Mouse (Mus musculus): ENCODE measurements around the gene AC161166.1. TPM values are rescaled to one million over a fixed set of nuclear protein-coding genes. Genes with fewer than 3 reads are reported as not detected.
"Not testable (repeated sequence)": the region's sequence is repeated elsewhere in the genome, so short reads cannot be mapped to it uniquely, and the experiment has no call there.

Gene AC161166.1
- polyA plus RNA-seq, 1 experiment from 2014 or later = 1.1 TPM

GRCm38 (mm10) chr7:24525686-24526420 is 13.6 kb upstream of the AC161166.1 start:
- Histone ChIP-seq H3K27me3 (no peaks in the 10 kb centered on the region), H3K9me3 (no peaks in the 10 kb centered on the region), H3K9ac (replicated peaks) (no peak overlapping the region), H3K27ac (no peak overlapping the region), H3K4me3 (replicated peaks) (no peak overlapping the region), H3K4me2 (no peak overlapping the region), H3K4me1 (replicated peaks) (peaks cover 12% of the 10 kb centered on the region), H3K36me3 (no peaks in the 10 kb centered on the region)
- no peak for ATAC-seq (ENCODE audit: insufficient number of reproducible peaks, insufficient read depth, low FRiP score, low TSS enrichment, low read depth)
- 86% methylated on average over 12 of the region's 12 CpGs for WGBS

- H3K27me3 ChIP-seq = no peaks in the 10 kb centered on the region
- peaks cover 12% of the 10 kb centered on the region for H3K4me1 ChIP-seq (replicated peaks)
- no peak overlapping the region for H3K9ac ChIP-seq (replicated peaks)
- ATAC-seq (ENCODE audit: insufficient number of reproducible peaks, insufficient read depth, low FRiP score, low TSS enrichment, low read depth) = no peak
- no peaks in the 10 kb centered on the region for H3K9me3 ChIP-seq
- H3K27ac ChIP-seq = no peak overlapping the region
- no peaks in the 10 kb centered on the region for H3K36me3 ChIP-seq
- H3K4me3 ChIP-seq (replicated peaks) = no peak overlapping the region
- no peak overlapping the region for H3K4me2 ChIP-seq
- 82% methylated on average over 6 of the region's 6 CpGs for WGBS
These were observed 12.7 kb upstream of the AC161166.1 start for GRCm38 (mm10) chr7:24524978-24525377.

GRCm38 (mm10) chr7:24523723-24524122 is 11.5 kb upstream of the AC161166.1 start:
- H3K27ac ChIP-seq = no peak overlapping the region
- H3K27me3 ChIP-seq = no peaks in the 10 kb centered on the region
- no peak for ATAC-seq (ENCODE audit: insufficient number of reproducible peaks, insufficient read depth, low FRiP score, low TSS enrichment, low read depth)
- H3K4me1 ChIP-seq (replicated peaks) = peaks cover 5% of the 10 kb centered on the region; the same call in 1 of the 2 replicates
- no peak overlapping the region for H3K4me3 ChIP-seq (replicated peaks)
- H3K9me3 ChIP-seq = no peaks in the 10 kb centered on the region
- H3K4me2 ChIP-seq = no peak overlapping the region
- WGBS = 80% methylated on average over 6 of the region's 6 CpGs
- peaks cover 1% of the 10 kb centered on the region; the same call in 1 of the 2 replicates for H3K36me3 ChIP-seq
- H3K9ac ChIP-seq (replicated peaks) = no peak overlapping the region

- H3K27ac ChIP-seq = no peak overlapping the region
- no peak overlapping the region for H3K4me2 ChIP-seq
- H3K36me3 ChIP-seq = peaks cover 5% of the 10 kb centered on the region; the same call in 1 of the 2 replicates
- peaks cover 5% of the 10 kb centered on the region; the same call in 1 of the 2 replicates for H3K4me1 ChIP-seq (replicated peaks)
- no peak overlapping the region for H3K4me3 ChIP-seq (replicated peaks)
- H3K9ac ChIP-seq (replicated peaks) = no peak overlapping the region
- 57% methylated on average over 5 of the region's 5 CpGs for WGBS
- no peak for ATAC-seq (ENCODE audit: insufficient number of reproducible peaks, insufficient read depth, low FRiP score, low TSS enrichment, low read depth)
- H3K9me3 ChIP-seq = no peaks in the 10 kb centered on the region
- H3K27me3 ChIP-seq = no peaks in the 10 kb centered on the region
These were observed 10.6 kb upstream of the AC161166.1 start for GRCm38 (mm10) chr7:24522805-24523204.

DNA sequence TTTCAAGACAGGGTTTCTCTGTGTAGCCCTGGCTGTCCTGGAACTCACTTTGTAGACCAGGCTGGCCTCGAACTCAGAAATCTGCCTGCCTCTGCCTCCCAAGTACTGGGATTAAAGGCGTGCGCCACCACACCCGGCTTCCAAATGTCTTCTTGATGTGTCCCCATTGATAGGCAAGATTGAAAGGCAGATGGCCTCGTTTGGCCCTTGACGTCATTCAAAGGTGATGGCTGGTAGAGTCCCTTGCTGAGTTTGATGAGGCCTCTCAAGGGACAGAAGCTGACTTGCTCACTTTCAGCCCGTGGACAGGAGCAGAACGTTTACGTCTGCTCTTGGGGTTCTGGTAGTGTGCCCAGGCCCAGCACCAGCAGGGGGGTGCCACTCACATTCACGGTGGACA is 7.8 kb upstream of the AC161166.1 start:
- WGBS = 87% methylated on average over 10 of the region's 10 CpGs
- not testable (repeated sequence) for H3K4me1 ChIP-seq (replicated peaks); H3K4me2 ChIP-seq; H3K9ac ChIP-seq (replicated peaks); H3K9me3 ChIP-seq; H3K4me3 ChIP-seq (replicated peaks); H3K27me3 ChIP-seq; H3K27ac ChIP-seq; ATAC-seq (ENCODE audit: insufficient number of reproducible peaks, insufficient read depth, low FRiP score, low TSS enrichment, low read depth)
- H3K36me3 ChIP-seq = peaks cover 26% of the 10 kb centered on the region

DNA sequence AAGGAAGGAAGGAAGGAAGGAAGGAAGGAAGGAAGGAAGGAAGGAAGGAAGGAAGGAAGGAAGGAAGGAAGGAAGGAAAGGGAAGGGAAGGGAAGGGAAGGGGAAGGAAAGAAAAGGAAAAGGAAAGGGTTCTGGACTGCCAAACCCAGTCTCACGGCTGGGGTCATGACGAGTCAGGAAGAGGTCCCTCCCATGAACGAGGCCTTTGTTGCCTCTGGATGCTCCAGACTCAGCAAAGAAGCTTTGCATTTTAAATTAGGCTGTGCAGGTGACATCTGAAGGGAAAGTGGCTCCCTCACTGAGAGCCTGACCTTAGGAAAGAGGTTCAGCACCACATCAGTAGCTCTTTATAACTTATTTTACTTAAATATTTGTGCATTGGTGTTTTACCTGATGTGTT is 6.9 kb upstream of the AC161166.1 start:
- 73% methylated on average over 3 of the region's 3 CpGs for WGBS
- no peak for ATAC-seq (ENCODE audit: insufficient number of reproducible peaks, insufficient read depth, low FRiP score, low TSS enrichment, low read depth)
- no peaks in the 10 kb centered on the region for H3K9me3 ChIP-seq

DNA sequence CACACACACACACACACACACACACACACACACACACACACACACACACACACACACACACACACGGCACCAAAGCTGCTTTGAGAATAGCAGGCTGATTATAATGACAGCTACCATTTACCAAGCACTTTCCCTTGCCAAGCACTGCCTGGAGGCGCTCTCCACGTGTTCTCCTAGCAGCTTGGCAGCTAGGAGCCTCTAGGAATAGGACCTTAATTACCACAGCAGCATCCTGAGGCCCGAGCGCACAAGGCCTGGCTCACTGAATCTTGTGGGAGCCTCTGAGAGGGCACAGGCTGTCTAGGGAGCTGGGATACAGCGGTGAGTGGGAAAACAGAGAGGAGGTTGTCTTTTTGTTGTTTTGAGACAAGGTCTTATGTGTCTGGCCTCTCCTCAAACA is 5.4 kb upstream of the AC161166.1 start:
- Histone ChIP-seq H3K27me3 (no peaks in the 10 kb centered on the region), H3K36me3 (peaks cover 50% of the 10 kb centered on the region), H3K4me2 (no peak overlapping the region), H3K9me3 (no peaks in the 10 kb centered on the region), H3K4me1 (replicated peaks) (no peaks in the 10 kb centered on the region), H3K4me3 (replicated peaks) (no peak overlapping the region), H3K27ac (no peak overlapping the region), H3K9ac (replicated peaks) (no peak overlapping the region)
- ATAC-seq (ENCODE audit: insufficient number of reproducible peaks, insufficient read depth, low FRiP score, low TSS enrichment, low read depth) = no peak
- 70% methylated on average over 6 of the region's 6 CpGs for WGBS

More for the DNA sequence above, 6.9 kb upstream of the AC161166.1 start:
- no peak overlapping the region for H3K4me3 ChIP-seq (replicated peaks)
- no peaks in the 10 kb centered on the region for H3K27me3 ChIP-seq
- no peaks in the 10 kb centered on the region for H3K4me1 ChIP-seq (replicated peaks)
- H3K4me2 ChIP-seq = no peak overlapping the region
- peaks cover 35% of the 10 kb centered on the region for H3K36me3 ChIP-seq
- no peak overlapping the region for H3K9ac ChIP-seq (replicated peaks)
- no peak overlapping the region for H3K27ac ChIP-seq

DNA sequence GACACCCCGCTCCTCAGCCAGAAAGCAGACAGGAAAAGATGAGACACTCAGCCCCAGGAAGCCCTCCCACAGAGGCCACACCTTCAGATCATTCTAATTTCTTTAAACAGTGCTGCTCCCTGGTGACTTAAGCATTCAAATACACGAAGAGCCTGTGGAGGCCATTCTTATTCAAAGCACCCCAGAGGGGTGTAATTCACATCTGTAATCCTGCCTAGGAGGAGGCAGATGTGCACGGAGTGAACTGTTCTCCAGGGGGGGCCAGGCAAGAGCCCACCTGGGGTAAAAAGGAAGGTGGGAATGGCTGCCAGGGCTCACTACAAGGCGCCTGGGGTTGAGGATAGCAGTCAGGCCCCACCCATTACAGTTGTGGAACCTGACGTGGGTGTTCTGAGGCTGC is 4.8 kb upstream of the AC161166.1 start:
- no peaks in the 10 kb centered on the region for H3K9me3 ChIP-seq
- no peak for ATAC-seq (ENCODE audit: insufficient number of reproducible peaks, insufficient read depth, low FRiP score, low TSS enrichment, low read depth)
- no peak overlapping the region for H3K4me2 ChIP-seq
- no peak overlapping the region for H3K9ac ChIP-seq (replicated peaks)
- H3K27ac ChIP-seq = no peak overlapping the region
- 55% methylated on average over 5 of the region's 5 CpGs for WGBS
- no peaks in the 10 kb centered on the region for H3K27me3 ChIP-seq
- no peak overlapping the region for H3K4me3 ChIP-seq (replicated peaks)
- peaks cover 56% of the 10 kb centered on the region for H3K36me3 ChIP-seq
- no peaks in the 10 kb centered on the region for H3K4me1 ChIP-seq (replicated peaks)

DNA sequence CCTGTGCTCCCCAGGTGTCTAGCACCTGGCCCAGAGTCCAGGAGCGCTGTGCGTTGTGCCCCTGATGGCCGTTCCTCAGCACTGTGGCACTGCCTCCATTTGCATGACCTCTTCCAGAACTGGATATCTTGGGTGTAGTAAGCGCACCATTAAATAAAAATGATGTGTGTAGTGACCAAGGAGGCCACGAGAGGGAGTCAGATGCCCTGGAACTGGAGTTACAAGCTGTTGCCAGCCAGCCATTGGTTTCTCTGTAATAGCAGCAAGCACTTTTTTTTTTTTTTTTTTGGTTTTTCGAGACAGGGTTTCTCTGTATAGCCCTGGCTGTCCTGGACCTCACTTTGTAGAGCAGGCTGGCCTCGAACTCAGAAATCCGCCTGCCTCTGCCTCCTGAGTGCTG is 4.1 kb upstream of the AC161166.1 start:
- H3K4me3 ChIP-seq (replicated peaks); H3K9me3 ChIP-seq; H3K9ac ChIP-seq (replicated peaks); H3K4me2 ChIP-seq; H3K27me3 ChIP-seq; H3K4me1 ChIP-seq (replicated peaks); H3K27ac ChIP-seq; ATAC-seq (ENCODE audit: insufficient number of reproducible peaks, insufficient read depth, low FRiP score, low TSS enrichment, low read depth): not testable (repeated sequence)
- H3K36me3 ChIP-seq = peaks cover 63% of the 10 kb centered on the region
- 71% methylated on average over 8 of the region's 8 CpGs for WGBS

GRCm38 (mm10) chr7:24507726-24508114 is 4.5 kb downstream of the AC161166.1 start:
- Histone ChIP-seq H3K4me3 (replicated peaks) (peak overlapping the region; percentile 63), H3K4me1 (replicated peaks) (peaks cover 30% of the 10 kb centered on the region), H3K27ac (peak overlapping the region; percentile 99), H3K36me3 (peaks cover 23% of the 10 kb centered on the region), H3K4me2 (peak overlapping the region; percentile 77), H3K9me3 (no peaks in the 10 kb centered on the region), H3K27me3 (peaks cover 12% of the 10 kb centered on the region; the same call in 1 of the 2 replicates), H3K9ac (replicated peaks) (peak overlapping the region; percentile 90)
- WGBS = under 1% methylated on average over 20 of the region's 20 CpGs
- ATAC-seq (ENCODE audit: insufficient number of reproducible peaks, insufficient read depth, low FRiP score, low TSS enrichment, low read depth) = no peak; the same call in none of the 2 replicates

DNA sequence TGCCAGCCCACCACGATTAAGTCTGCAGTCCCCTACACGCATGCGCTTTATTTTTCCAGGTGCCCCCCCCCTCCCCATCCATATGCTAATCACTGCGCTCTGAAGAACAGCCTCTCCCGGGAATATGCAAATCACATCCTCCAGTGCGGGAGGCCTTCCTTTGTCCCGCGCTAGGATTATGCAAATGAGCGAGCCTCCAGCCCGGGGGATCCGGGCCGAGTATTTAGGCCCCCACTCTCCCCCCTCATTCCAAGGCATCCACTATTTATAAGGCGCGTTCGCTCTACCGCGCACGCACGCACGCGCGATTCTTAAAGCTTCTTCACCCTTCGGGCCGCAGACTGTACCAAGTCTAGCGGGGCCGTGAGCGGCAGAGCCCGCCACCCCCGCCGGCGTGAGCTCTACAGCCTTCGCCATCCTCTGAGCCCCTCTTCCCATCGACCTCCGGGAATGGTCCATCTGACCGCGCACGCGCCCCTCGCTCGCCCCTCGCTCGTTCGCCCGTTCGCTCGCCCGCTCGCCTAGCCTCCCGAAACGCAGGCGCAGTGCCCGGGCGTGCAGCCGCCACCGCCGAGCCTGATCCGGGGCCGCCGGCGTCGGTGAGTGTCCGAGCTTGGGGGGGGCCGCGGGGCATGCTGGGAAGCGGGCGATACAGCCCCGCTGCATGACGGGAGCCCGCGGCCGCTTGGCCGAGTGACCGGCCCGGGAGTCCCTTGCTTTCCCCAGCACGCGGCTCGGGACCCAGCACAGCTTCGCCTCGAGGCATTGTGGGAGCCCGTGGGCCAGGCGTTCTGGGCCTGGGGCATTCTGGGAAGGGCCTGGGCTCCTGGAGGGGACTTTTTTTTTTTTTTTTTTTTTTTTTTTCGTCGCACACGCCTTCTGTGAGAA is 5.2 kb downstream of the AC161166.1 start, which contains the start of gene Zfp428:
Zfp428 (plus strand) TSS at position 169 of the 888 bp plus-strand sequence.
- peak within 1 kb of the TSS; percentile 99 for H3K27ac ChIP-seq
- H3K27me3 ChIP-seq = peaks cover 18% of the 10 kb centered on the region; the same call in 1 of the 2 replicates
- no peaks in the 10 kb centered on the region for H3K9me3 ChIP-seq
- WGBS = under 1% methylated on average over 84 of the region's 84 CpGs
- H3K4me2 ChIP-seq = peak within 1 kb of the TSS; percentile 77
- H3K4me3 ChIP-seq (replicated peaks) = peak within 1 kb of the TSS; percentile 63
- H3K9ac ChIP-seq (replicated peaks) = peak within 1 kb of the TSS; percentile 90
- peaks cover 30% of the 10 kb centered on the region for H3K4me1 ChIP-seq (replicated peaks)
- peak; percentile 84 for ATAC-seq (ENCODE audit: insufficient number of reproducible peaks, insufficient read depth, low FRiP score, low TSS enrichment, low read depth)
- peaks cover 16% of the 10 kb centered on the region for H3K36me3 ChIP-seq
